ENCODE assay signal across 8 mouse cellular contexts in genomic region chr17:85089621-85090020, GRCm38 (mm10). TPM values are rescaled to one million over a fixed set of nuclear protein-coding genes. Genes with fewer than 3 reads are reported as not detected.
DNase-seq lines count a peak whose midpoint lies in the region; ATAC-seq and TF ChIP-seq lines count a peak whose summit lies in the region.

No protein-coding gene starts in this region.

- intact Hi-C loops in left cerebral cortex, postnatal 36 days (cut with DNase I), result loop anchor here (2.0 kb wide), 1 partner anchor 131 kb away; no protein-coding TSS in a partner anchor

- peak overlapping the region; percentile 81 for H3K9ac ChIP-seq in kidney, postnatal 0 days (ENCODE audit: low read depth, low read length)
- H3K9ac ChIP-seq in embryonic facial prominence, embryonic 15.5 days, result peak overlapping the region; percentile 56
- peak overlapping the region; percentile 55 for H3K9ac ChIP-seq in limb, embryonic 15.5 days
- H3K9ac ChIP-seq in stomach, embryonic 15.5 days, result peak overlapping the region; percentile 33

- ATAC-seq in kidney, postnatal 0 days (replicated peaks; ENCODE audit: low FRiP score, low read depth), result no peak
- ATAC-seq in embryonic facial prominence, embryonic 15.5 days (ENCODE audit: insufficient number of reproducible peaks, low FRiP score, low TSS enrichment, low read depth), result no peak
- no peak for ATAC-seq in limb, embryonic 15.5 days (ENCODE audit: insufficient number of reproducible peaks, low FRiP score, low TSS enrichment, low read depth)
- no peak for ATAC-seq in stomach, embryonic 15.5 days (ENCODE audit: insufficient read depth, low FRiP score, low read depth)

- H3K4me3 ChIP-seq in kidney, postnatal 0 days (replicated peaks; ENCODE audit: low read depth, low read length), result peak overlapping the region; percentile 91
- H3K4me3 ChIP-seq in embryonic facial prominence, embryonic 15.5 days (replicated peaks), result peak overlapping the region; percentile 77
- peak overlapping the region; percentile 95 for H3K4me3 ChIP-seq in limb, embryonic 15.5 days
- H3K4me3 ChIP-seq in stomach, embryonic 15.5 days (replicated peaks), result peak overlapping the region; percentile 97

- WGBS in kidney, postnatal 0 days, result under 1% methylated on average over 16 of the region's 16 CpGs
- WGBS in embryonic facial prominence, embryonic 15.5 days, result under 1% methylated on average over 16 of the region's 16 CpGs
- under 1% methylated on average over 16 of the region's 16 CpGs for WGBS in limb, embryonic 15.5 days
- under 1% methylated on average over 16 of the region's 16 CpGs for whole genome bisulfite sequencing in stomach, embryonic 15.5 days

- no peaks in the 10 kb centered on the region for H3K36me3 ChIP-seq in kidney, postnatal 0 days (ENCODE audit: insufficient read depth, low read length)
- no peaks in the 10 kb centered on the region for H3K36me3 ChIP-seq in embryonic facial prominence, embryonic 15.5 days
- no peaks in the 10 kb centered on the region for H3K36me3 ChIP-seq in limb, embryonic 15.5 days
- H3K36me3 ChIP-seq in stomach, embryonic 15.5 days, result no peaks in the 10 kb centered on the region

- TF ChIP-seq CTCF in kidney, postnatal 0 days (IDR thresholded peaks at IDR 0.05; ENCODE audit: low read depth), result no peak

- peak; percentile 21 for DNase-seq in kidney, postnatal 0 days (ENCODE audit: low spot score)
- DNase-seq in kidney, adult 9 months, result no peak
- peak; percentile 15 for DNase-seq in MN1 (ENCODE audit: low spot score)
- DNase-seq in natural killer cell, adult 2 months (ENCODE audit: low spot score in 2 of 2), result no peak
- no peak for DNase-seq in left cerebral cortex, postnatal 36 days (ENCODE audit: low spot score in 2 of 2)

- H3K4me1 ChIP-seq in kidney, postnatal 0 days (replicated peaks; ENCODE audit: insufficient read depth, low read length), result no peaks in the 10 kb centered on the region; the same call in 1 of the 2 replicates
- peaks cover 12% of the 10 kb centered on the region for H3K4me1 ChIP-seq in embryonic facial prominence, embryonic 15.5 days
- H3K4me1 ChIP-seq in limb, embryonic 15.5 days, result peaks cover 9% of the 10 kb centered on the region
- 0 out of 2 replicates have a peak, but pooled peaks cover 4% of the 10 kb centered on the region for H3K4me1 ChIP-seq in stomach, embryonic 15.5 days

- no peaks in the 10 kb centered on the region for H3K27me3 ChIP-seq in kidney, postnatal 0 days (ENCODE audit: insufficient read depth, low read length)
- no peaks in the 10 kb centered on the region for H3K27me3 ChIP-seq in embryonic facial prominence, embryonic 15.5 days
- H3K27me3 ChIP-seq in limb, embryonic 15.5 days, result no peaks in the 10 kb centered on the region
- no peaks in the 10 kb centered on the region for H3K27me3 ChIP-seq in stomach, embryonic 15.5 days (replicated peaks)

- H3K4me2 ChIP-seq in kidney, postnatal 0 days (ENCODE audit: low read length), result peak overlapping the region; percentile 90
- H3K4me2 ChIP-seq in embryonic facial prominence, embryonic 15.5 days (replicated peaks), result peak overlapping the region; percentile 68
- H3K4me2 ChIP-seq in limb, embryonic 15.5 days, result peak overlapping the region; percentile 81
- peak overlapping the region; percentile 84 for H3K4me2 ChIP-seq in stomach, embryonic 15.5 days

- H3K27ac ChIP-seq in kidney, postnatal 0 days, result peak overlapping the region; percentile 86
- H3K27ac ChIP-seq in embryonic facial prominence, embryonic 15.5 days (replicated peaks), result peak overlapping the region; percentile 83
- peak overlapping the region; percentile 87 for H3K27ac ChIP-seq in limb, embryonic 15.5 days
- peak overlapping the region; percentile 79 for H3K27ac ChIP-seq in stomach, embryonic 15.5 days

- no peaks in the 10 kb centered on the region for H3K9me3 ChIP-seq in kidney, postnatal 0 days (replicated peaks; ENCODE audit: low read length)
- no peaks in the 10 kb centered on the region for H3K9me3 ChIP-seq in embryonic facial prominence, embryonic 15.5 days (replicated peaks)
- no peaks in the 10 kb centered on the region for H3K9me3 ChIP-seq in limb, embryonic 15.5 days
- no peaks in the 10 kb centered on the region for H3K9me3 ChIP-seq in stomach, embryonic 15.5 days

RNA-seq across cellular contexts. Expression of gene Prepl, which starts 0.4 kb away (rescaled TPM):
- 25.8 and 26.2 TPM in 2 replicates for polyA plus RNA-seq in kidney, postnatal 0 days (2015; fragmentation: Nextera tagmentation; extraction: Ambion mirVana)
- polyA plus RNA-seq in embryonic facial prominence, embryonic 15.5 days (2015; fragmentation: Nextera tagmentation; extraction: Ambion mirVana), result 31.9 and 35.4 TPM in 2 replicates
- polyA plus RNA-seq in limb, embryonic 15.5 days (2015; fragmentation: Nextera tagmentation; extraction: Ambion mirVana), result 25.6 and 37.6 TPM in 2 replicates
- polyA plus RNA-seq in stomach, embryonic 15.5 days (2015; fragmentation: Nextera tagmentation; extraction: Ambion mirVana), result 23.5 and 28.3 TPM in 2 replicates
- total RNA-seq in left cerebral cortex, postnatal 36 days (2021), result 100 to 1,000 TPM; 358 to 385 TPM

RNA-seq across cellular contexts. Expression of gene Camkmt, which starts 0.7 kb away (rescaled TPM):
- 14.4 and 15.7 TPM in 2 replicates for polyA plus RNA-seq in kidney, postnatal 0 days (2015; fragmentation: Nextera tagmentation; extraction: Ambion mirVana)
- 11.0 and 12.8 TPM in 2 replicates for polyA plus RNA-seq in embryonic facial prominence, embryonic 15.5 days (2015; fragmentation: Nextera tagmentation; extraction: Ambion mirVana)
- 11.7 and 12.3 TPM in 2 replicates for polyA plus RNA-seq in limb, embryonic 15.5 days (2015; fragmentation: Nextera tagmentation; extraction: Ambion mirVana)
- polyA plus RNA-seq in stomach, embryonic 15.5 days (2015; fragmentation: Nextera tagmentation; extraction: Ambion mirVana), result 14.3 and 15.5 TPM in 2 replicates
- 1 to 10 TPM; 9.5 to 10.0 TPM for total RNA-seq in left cerebral cortex, postnatal 36 days (2021)

Comparison
In these comparisons a context has a peak if more than half of its experiments do, and no peak if none do; other contexts are left out.
1. DNase-seq: peak in kidney, postnatal 0 days (single experiment) and MN1 (single experiment); none in kidney, adult 9 months (single experiment), natural killer cell, adult 2 months (0 of 2) and left cerebral cortex, postnatal 36 days (0 of 2).
2. Peak in every context shown above with its lines, with median percentiles within 50 percentile points of each other: H3K27ac ChIP-seq, H3K4me2 ChIP-seq, H3K4me3 ChIP-seq and H3K9ac ChIP-seq.